Mouse (Mus musculus) erythroid progenitor cell, adult 5-6 weeks (primary cell): ENCODE data around the gene Lrp2bp. TPM values are rescaled to one million over a fixed set of nuclear protein-coding genes. Genes with fewer than 3 reads are reported as not detected.

Experiments used
- ATAC-seq: replicated peaks from 2 replicates; pipeline ENCODE4 v1.8.0; 2016; ENCODE audit warnings: moderate number of reproducible peaks, mild to moderate bottlenecking, moderate TSS enrichment, inconsistent platforms; ENCODE audit not compliant: poor library complexity, low FRiP score, severe bottlenecking
- total RNA-seq, 2 experiments: library from RNA; stranded (forward) in 1 of 2; stranded (reverse) in 1 of 2; fragments of 150-400 nt in 1 of 2; fragments of 186-747, 209-891 nt in 1 of 2; gene quantifications; 2 replicates each; pipeline versions ENCODE4 v1.2.3 to v1.2.4; 2015 to 2017; ENCODE audit warnings: low replicate concordance in 2 of 2

Gene Lrp2bp
- total RNA-seq (2015; ENCODE audit: low replicate concordance) (not detected in 2 replicates), total RNA-seq (2017; ENCODE audit: low replicate concordance) (not detected in 2 replicates)

DNA sequence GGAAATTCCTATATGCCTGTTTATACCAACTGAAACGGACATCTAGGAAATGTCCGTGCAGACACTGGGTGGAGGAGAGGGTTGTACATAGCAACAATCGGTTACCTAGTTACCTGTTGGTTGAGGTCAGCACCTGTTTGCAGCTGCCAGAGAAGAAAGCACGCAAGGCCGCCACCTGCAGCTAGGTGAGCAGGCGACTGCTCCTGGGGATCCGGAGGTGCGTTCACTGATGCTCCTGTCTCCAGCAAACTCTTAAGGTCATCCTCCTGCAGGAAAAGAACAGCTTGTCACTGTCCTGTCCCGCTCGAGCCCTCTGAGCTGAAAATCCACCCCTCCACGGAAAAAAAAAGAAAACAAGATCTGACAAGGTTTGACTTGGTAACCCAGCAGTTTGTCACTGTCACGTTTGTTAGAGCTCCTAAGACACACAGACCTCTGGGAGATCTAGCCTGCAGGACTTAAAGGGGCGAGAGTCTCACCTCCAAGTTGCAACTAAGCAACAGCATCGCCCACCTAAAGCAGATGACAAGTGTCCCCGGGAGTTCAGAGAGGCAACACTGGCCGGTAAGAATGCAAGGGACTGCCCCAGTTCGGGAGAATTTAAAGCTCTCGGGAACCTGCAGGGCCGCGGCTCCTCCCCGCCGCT lies at the start of gene Lrp2bp:
Lrp2bp (plus strand) TSS at position 166 of the 646 bp plus-strand sequence.
- peak; percentile 0; the same call in 1 of the 2 replicates for ATAC-seq

GRCm38 (mm10) chr8:45950622-45951021 lies 48.5 kb upstream of the Lrp2bp start:
- ATAC-seq = no peak

DNA sequence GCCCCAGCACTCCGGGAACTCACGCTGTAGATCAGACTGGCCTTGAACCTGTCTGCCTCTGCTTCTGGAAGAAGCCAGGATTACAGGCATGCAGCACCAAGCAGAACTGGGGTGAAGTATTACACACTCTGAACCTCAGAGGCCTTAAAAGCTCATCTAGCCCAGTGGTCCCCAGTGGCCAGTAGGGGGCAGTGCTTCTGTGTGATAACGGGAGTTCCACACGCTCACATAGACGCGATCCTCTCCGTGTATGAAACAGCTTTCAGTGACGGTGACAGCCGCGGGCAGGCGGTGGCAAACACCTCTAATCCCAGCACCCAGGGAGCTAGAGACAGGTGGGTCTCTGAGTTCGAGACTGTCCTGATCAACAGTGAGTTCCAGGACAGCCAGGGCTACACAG lies 28.2 kb upstream of the Lrp2bp start:
- ATAC-seq = no peak

GRCm38 (mm10) chr8:45973988-45974505 lies 25.1 kb upstream of the Lrp2bp start:
- no peak for ATAC-seq

- peak; percentile 95 for ATAC-seq
These were observed 23.8 kb upstream of the Lrp2bp start, which contains the start of the genes 1700029J07Rik and Ufsp2 for GRCm38 (mm10) chr8:45975126-45975836. TSS of gene 1700029J07Rik (minus strand) at chr8:45975252. TSS of gene Ufsp2 (plus strand) at chr8:45975528.

GRCm38 (mm10) chr8:45975837-45976468 lies 23.1 kb upstream of the Lrp2bp start:
- ATAC-seq = peak; percentile 40

GRCm38 (mm10) chr8:45986665-45987064 lies 12.4 kb upstream of the Lrp2bp start:
- no peak for ATAC-seq

DNA sequence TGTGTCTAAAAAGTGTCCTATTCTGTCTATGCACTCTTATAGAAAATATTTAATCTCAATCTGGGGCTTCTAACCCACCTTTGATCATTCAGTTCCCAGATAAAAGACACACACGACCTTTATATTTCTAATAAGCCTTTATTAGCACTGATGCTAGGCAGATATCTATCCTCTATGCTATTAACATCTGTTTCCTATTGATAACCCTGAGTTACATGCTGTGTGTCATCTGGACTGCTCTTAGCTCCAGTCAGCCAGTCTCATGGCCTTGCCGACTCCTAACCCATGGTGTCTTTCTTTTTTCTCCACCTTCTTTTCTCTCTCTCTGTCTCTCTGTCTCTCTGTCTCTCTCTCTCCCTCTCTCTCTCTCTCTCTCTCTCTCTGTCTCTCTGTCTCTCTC lies 10.9 kb upstream of the Lrp2bp start:
- no peak for ATAC-seq

DNA sequence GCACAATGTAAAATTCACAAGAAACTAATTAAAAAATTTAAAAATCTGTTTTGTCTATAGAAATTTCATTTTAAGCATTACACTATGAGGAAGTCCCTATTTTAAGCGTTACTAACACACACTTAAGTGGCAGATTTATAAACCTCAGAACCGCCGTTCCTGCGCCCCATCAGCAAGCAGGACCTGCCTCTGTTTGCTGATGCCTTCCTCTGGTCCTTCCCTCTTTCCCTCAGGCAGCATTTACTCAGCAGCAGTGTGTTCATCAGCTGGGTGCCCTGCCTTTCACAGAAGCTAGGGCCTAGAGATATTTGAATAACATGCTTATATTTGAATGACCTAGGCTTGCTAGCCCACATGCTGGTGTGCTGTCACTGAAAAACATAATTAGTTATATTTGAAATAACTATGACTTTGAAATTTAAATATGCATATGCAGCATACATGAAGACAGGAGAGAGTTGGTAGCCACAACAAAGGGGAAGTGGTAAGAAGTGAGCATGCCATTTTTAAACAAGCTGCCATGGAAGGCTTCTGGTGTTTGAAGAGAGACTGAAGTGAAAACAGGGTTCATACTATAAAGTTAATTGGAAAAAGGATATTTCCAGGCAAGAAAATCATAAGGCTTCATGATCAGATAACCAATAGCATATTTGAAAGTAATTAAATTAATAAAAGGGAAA lies 8.3 kb upstream of the Lrp2bp start:
- ATAC-seq = no peak

GRCm38 (mm10) chr8:45994111-45994510 lies 5.0 kb upstream of the Lrp2bp start:
- ATAC-seq = no peak

DNA sequence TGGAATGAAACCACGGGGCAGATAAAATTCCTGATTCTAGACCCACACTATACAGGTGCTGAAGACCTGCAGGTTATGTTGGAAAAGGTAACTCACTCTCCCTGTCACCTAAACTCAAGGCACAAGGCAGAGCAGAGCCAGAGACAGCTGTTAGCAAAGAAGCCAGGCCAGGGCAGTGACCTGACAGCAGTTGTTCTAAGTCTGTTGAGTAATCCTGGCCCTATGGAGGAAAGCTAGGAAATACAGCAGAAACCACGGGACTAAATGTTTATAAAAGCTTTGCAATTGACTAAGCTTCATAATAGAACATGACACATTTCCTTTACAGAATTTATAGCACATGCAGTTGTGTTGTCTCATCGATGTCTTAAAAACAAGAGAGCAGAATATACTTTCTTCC lies 3.5 kb upstream of the Lrp2bp start:
- no peak for ATAC-seq

- ATAC-seq = no peak
These were observed 875 bp upstream of the Lrp2bp start for GRCm38 (mm10) chr8:45998228-45998627.

DNA sequence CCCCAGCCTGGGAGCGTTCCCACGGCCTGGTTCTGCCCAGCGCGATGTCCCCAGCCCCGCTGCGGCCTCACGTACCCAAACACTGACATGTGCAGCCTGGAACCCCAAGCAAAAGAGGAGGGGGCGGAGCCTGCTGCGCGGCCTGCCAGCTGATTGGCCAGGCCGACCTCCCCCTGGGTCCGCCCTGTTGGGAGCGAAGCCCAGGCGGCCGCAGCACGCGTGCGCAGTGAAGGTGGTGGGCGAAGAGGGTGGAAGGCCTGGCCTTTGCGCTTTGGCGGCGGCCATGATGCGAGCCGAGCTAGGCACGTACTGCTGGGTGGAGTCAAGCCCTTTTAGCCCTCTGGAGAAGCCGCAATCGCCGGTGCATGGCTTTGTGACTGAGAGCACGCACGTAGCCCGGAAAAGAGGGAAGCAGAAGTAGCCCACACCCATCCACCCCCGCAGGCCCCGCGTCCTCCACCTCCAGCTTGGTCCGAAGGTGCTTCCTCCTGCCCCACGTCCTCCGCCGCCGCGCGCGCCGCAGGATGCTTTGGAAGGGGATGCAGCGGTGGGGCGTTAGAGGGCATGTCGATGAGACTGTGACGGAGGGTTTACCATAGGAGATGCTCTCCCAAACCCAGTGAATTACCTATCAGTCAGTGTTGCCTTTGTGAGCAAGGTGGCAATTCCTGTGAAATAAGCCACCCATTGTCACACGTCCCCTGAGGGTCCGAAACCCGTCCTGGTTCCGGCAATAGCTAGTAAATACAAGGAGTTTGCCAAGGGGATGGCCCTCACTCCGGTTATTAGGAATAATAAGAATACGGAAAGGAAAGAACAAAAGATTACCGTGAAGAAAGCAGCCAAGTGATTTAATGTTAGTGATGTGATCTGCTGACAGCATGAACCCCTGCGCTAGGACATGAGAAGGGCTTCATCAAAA lies 942 bp downstream of the Lrp2bp start:
- peak; percentile 99 for ATAC-seq

DNA sequence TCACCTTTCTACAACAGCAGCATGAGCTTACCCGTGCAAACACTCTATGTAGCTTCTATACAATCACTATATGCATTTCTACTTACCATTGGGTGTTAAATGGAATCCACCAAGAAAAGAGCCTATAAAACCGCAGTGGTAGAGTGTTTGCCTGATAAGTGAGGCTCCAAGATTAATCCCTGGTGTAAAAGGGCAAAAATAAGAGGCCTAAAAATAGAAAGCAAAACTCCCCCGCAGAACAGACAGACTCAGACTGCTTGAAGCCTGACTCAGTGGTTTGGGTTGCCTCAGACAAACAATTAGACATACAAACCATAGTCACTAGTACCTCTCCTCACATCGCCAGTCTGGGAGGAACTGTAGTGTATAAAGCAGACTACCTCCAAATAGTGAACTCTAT lies 6.5 kb downstream of the Lrp2bp start, which contains the start of gene Ankrd37:
Ankrd37 (minus strand) TSS at position 112 of the 400 bp plus-strand sequence.
- no peak for ATAC-seq

GRCm38 (mm10) chr8:46007050-46007672 lies 8.1 kb downstream of the Lrp2bp start:
- ATAC-seq = no peak

DNA sequence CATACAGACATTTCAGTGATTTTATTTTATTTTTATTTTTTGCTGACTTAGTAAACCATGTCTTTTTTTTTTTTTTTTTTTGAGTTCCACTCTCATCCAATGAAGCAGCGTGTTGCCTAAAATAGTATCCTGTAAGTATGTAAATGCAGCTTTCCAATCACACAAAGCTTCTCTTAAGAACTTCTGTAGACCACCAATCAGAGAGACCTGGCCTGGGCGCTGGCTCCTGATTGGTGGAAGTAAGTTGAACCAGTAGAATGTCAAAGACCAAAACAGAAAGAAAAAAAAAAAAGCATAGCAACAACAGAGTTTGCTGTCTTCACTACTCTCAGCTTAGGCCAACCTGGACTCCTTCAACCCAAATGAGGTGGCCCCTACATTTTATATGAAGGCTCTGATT lies 11.2 kb downstream of the Lrp2bp start:
- ATAC-seq = no peak

GRCm38 (mm10) chr8:46010746-46011680 lies 11.9 kb downstream of the Lrp2bp start:
- ATAC-seq = no peak
